Mouse (Mus musculus): ENCODE measurements around the gene Tekt5.

GRCm38 (mm10) chr16:10366240-10367217, 28.8 kb downstream of the Tekt5 start:
- TF ChIP-seq CTCF (IDR thresholded peaks at IDR 0.05; ENCODE audit: low read depth) = no peak
- no peak for TF ChIP-seq EP300 (IDR thresholded peaks at IDR 0.05; ENCODE audit: low read depth)

Measured in heart, postnatal 0 days (tissue).